Mouse (Mus musculus) olfactory bulb, adult 2 months (tissue): Measurements from ENCODE around the gene Lyzl6.

Experiments
- CTCF ChIP-seq: fragments of 200-500 bp; IDR thresholded peaks from 2 replicates; pipeline ENCODE4 v1.5.1; 2012; ENCODE audit warnings: low read depth, mild to moderate bottlenecking, low read length, moderate library complexity; ENCODE audit not compliant: insufficient read depth
- POLR2A ChIP-seq: fragments of 200-500 bp; IDR thresholded peaks from 2 replicates; pipeline ENCODE4 v1.6.1; 2012; ENCODE audit warnings: mild to moderate bottlenecking, low read depth, low read length, moderate library complexity; ENCODE audit not compliant: insufficient read depth

DNA sequence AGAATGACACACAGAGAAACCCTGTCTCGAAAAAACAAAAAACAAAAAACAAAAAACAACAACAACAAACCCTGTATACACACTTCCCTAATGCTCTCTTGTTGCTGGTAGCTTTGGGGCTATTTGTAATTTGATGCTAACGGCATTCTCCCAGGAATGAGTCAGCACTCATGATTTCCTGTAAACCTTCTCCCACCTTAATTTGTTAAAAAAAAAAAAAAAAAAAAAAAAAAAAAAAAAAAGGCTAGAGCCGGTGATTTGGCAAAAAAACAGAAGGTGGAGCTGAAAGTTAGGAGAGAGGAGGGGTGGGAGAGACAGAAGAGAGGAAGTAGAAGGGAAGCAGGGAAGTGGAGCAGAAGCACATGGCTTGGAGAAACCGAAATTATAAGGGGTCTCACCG is 32.1 kb downstream of the Lyzl6 start:
- TF ChIP-seq POLR2A (no peak), CTCF (no peak)
